Mouse (Mus musculus): Measurements from ENCODE around the gene Erg28. TPM values are rescaled to one million over a fixed set of nuclear protein-coding genes. Genes with fewer than 3 reads are reported as not detected.

Gene Erg28
- polyA plus RNA-seq, 1 experiment from 2014 or later = 94.5 TPM

GRCm38 (mm10) chr12:85830691-85831090, 6.3 kb upstream of the Erg28 start:
- Histone ChIP-seq H3K9ac (ENCODE audit: low read depth, low read length) (no peak overlapping the region), H3K4me2 (no peak overlapping the region), H3K4me3 (ENCODE audit: low read depth, low read length) (no peak overlapping the region), H3K9me3 (replicated peaks; ENCODE audit: control insufficient read depth, low read length) (no peaks in the 10 kb centered on the region), H3K36me3 (ENCODE audit: control insufficient read depth, insufficient read depth, low read length) (no peaks in the 10 kb centered on the region; the same call in 1 of the 2 replicates), H3K4me1 (ENCODE audit: control insufficient read depth, insufficient read depth, low read length) (no peaks in the 10 kb centered on the region), H3K27me3 (ENCODE audit: control insufficient read depth, insufficient read depth, low read length) (no peaks in the 10 kb centered on the region), H3K27ac (ENCODE audit: low read depth, low read length) (no peak overlapping the region)
- 89% methylated on average over 3 of the region's 3 CpGs for WGBS (ENCODE audit: insufficient replicate concordance)
- ATAC-seq (replicated peaks; ENCODE audit: insufficient number of reproducible peaks, low FRiP score, low TSS enrichment) = no peak

DNA sequence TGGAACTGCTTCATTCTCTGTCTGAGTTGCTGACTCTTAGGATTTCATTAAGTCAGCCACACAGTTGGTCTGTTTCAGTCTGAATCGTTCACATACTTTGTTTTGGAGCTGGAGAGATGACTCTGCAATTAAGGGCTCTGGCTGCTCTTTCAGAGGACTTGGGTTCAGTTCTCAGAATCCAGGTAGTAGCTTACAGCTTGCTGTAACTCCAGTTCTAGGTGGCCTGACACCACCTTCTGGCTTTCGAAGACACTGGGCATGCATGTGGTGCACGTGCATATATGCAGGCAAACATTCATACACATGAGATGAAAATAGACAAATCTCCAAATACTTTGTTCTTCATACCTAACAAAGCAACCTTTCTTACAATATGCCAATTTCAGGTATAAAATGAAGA, 5.5 kb upstream of the Erg28 start:
- H3K27me3 ChIP-seq (ENCODE audit: control insufficient read depth, insufficient read depth, low read length) = no peaks in the 10 kb centered on the region
- no peaks in the 10 kb centered on the region for H3K4me1 ChIP-seq (ENCODE audit: control insufficient read depth, insufficient read depth, low read length)
- H3K4me3 ChIP-seq (ENCODE audit: low read depth, low read length) = no peak overlapping the region
- WGBS (ENCODE audit: insufficient replicate concordance) = 89% methylated on average over 3 of the region's 3 CpGs
- no peak overlapping the region for H3K27ac ChIP-seq (ENCODE audit: low read depth, low read length)
- H3K36me3 ChIP-seq (ENCODE audit: control insufficient read depth, insufficient read depth, low read length) = no peaks in the 10 kb centered on the region; the same call in 1 of the 2 replicates
- no peaks in the 10 kb centered on the region for H3K9me3 ChIP-seq (replicated peaks; ENCODE audit: control insufficient read depth, low read length)
- ATAC-seq (replicated peaks; ENCODE audit: insufficient number of reproducible peaks, low FRiP score, low TSS enrichment) = no peak
- H3K4me2 ChIP-seq = no peak overlapping the region
- H3K9ac ChIP-seq (ENCODE audit: low read depth, low read length) = no peak overlapping the region

- Histone ChIP-seq H3K4me3 (ENCODE audit: low read depth, low read length) (no peak overlapping the region), H3K9ac (ENCODE audit: low read depth, low read length) (no peak overlapping the region), H3K36me3 (ENCODE audit: control insufficient read depth, insufficient read depth, low read length) (no peaks in the 10 kb centered on the region; the same call in 1 of the 2 replicates), H3K9me3 (replicated peaks; ENCODE audit: control insufficient read depth, low read length) (no peaks in the 10 kb centered on the region), H3K4me1 (ENCODE audit: control insufficient read depth, insufficient read depth, low read length) (peaks cover 2% of the 10 kb centered on the region), H3K27me3 (ENCODE audit: control insufficient read depth, insufficient read depth, low read length) (no peaks in the 10 kb centered on the region), H3K27ac (ENCODE audit: low read depth, low read length) (no peak overlapping the region), H3K4me2 (no peak overlapping the region)
- ATAC-seq (replicated peaks; ENCODE audit: insufficient number of reproducible peaks, low FRiP score, low TSS enrichment) = no peak
- WGBS (ENCODE audit: insufficient replicate concordance) = 93% methylated on average over 3 of the region's 3 CpGs
Measured at GRCm38 (mm10) chr12:85828856-85829255, 4.5 kb upstream of the Erg28 start.

- no peak overlapping the region for H3K9ac ChIP-seq (ENCODE audit: low read depth, low read length)
- H3K9me3 ChIP-seq (replicated peaks; ENCODE audit: control insufficient read depth, low read length) = no peaks in the 10 kb centered on the region
- H3K27me3 ChIP-seq (ENCODE audit: control insufficient read depth, insufficient read depth, low read length) = no peaks in the 10 kb centered on the region
- H3K27ac ChIP-seq (ENCODE audit: low read depth, low read length) = no peak overlapping the region
- 72% methylated on average over 2 of the region's 2 CpGs for WGBS (ENCODE audit: insufficient replicate concordance)
- no peak for ATAC-seq (replicated peaks; ENCODE audit: insufficient number of reproducible peaks, low FRiP score, low TSS enrichment)
- H3K4me1 ChIP-seq (ENCODE audit: control insufficient read depth, insufficient read depth, low read length) = peaks cover 8% of the 10 kb centered on the region
- H3K4me2 ChIP-seq = peak overlapping the region; percentile 93
- H3K36me3 ChIP-seq (ENCODE audit: control insufficient read depth, insufficient read depth, low read length) = no peaks in the 10 kb centered on the region
- H3K4me3 ChIP-seq (ENCODE audit: low read depth, low read length) = peak overlapping the region; percentile 68
Measured at GRCm38 (mm10) chr12:85825822-85826221, 1.5 kb upstream of the Erg28 start.

DNA sequence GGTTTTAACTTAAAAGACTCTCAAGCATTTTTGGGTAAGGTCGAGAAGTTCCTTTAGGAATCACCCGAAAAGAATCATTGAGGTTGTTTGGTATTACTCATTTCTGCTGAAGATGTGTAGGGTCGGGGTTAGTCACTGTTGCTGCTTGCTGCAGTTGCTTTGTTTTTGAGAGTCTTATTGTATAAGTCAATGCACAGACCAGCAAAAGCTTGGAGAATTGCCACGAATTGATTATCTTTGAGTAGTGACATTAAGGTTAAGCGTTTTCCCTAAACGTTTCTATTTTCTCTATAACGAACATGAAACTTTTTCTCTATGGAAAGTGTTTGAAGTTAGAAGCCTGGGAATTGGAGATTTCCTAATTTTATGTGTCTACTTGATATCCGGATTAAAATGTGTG, 1.0 kb upstream of the Erg28 start:
- Histone ChIP-seq H3K36me3 (ENCODE audit: control insufficient read depth, insufficient read depth, low read length) (no peaks in the 10 kb centered on the region), H3K27ac (ENCODE audit: low read depth, low read length) (peak overlapping the region; percentile 98)
- no peak for ATAC-seq (replicated peaks; ENCODE audit: insufficient number of reproducible peaks, low FRiP score, low TSS enrichment)

GRCm38 (mm10) chr12:85822051-85822450, 2.3 kb downstream of the Erg28 start:
- Histone ChIP-seq H3K9ac (ENCODE audit: low read depth, low read length) (no peak overlapping the region), H3K27me3 (ENCODE audit: control insufficient read depth, insufficient read depth, low read length) (no peaks in the 10 kb centered on the region), H3K9me3 (replicated peaks; ENCODE audit: control insufficient read depth, low read length) (no peaks in the 10 kb centered on the region), H3K27ac (ENCODE audit: low read depth, low read length) (no peak overlapping the region), H3K4me3 (ENCODE audit: low read depth, low read length) (no peak overlapping the region), H3K4me1 (ENCODE audit: control insufficient read depth, insufficient read depth, low read length) (peaks cover 23% of the 10 kb centered on the region), H3K4me2 (no peak overlapping the region), H3K36me3 (ENCODE audit: control insufficient read depth, insufficient read depth, low read length) (0 out of 2 replicates have a peak, but pooled peaks cover 2% of the 10 kb centered on the region)
- 80% methylated on average over 9 of the region's 9 CpGs for WGBS (ENCODE audit: insufficient replicate concordance)
- no peak for ATAC-seq (replicated peaks; ENCODE audit: insufficient number of reproducible peaks, low FRiP score, low TSS enrichment)

More for the DNA sequence above, 1.0 kb upstream of the Erg28 start:
- Histone ChIP-seq H3K9me3 (replicated peaks; ENCODE audit: control insufficient read depth, low read length) (no peaks in the 10 kb centered on the region), H3K9ac (ENCODE audit: low read depth, low read length) (peak overlapping the region; percentile 80), H3K4me1 (ENCODE audit: control insufficient read depth, insufficient read depth, low read length) (peaks cover 8% of the 10 kb centered on the region), H3K4me2 (peak overlapping the region; percentile 93), H3K27me3 (ENCODE audit: control insufficient read depth, insufficient read depth, low read length) (no peaks in the 10 kb centered on the region), H3K4me3 (ENCODE audit: low read depth, low read length) (peak overlapping the region; percentile 68)
- 10% methylated on average over 8 of the region's 8 CpGs for WGBS (ENCODE audit: insufficient replicate concordance)

GRCm38 (mm10) chr12:85813599-85813998, 10.8 kb downstream of the Erg28 start:
- Histone ChIP-seq H3K4me1 (ENCODE audit: control insufficient read depth, insufficient read depth, low read length) (peaks cover 20% of the 10 kb centered on the region), H3K27ac (ENCODE audit: low read depth, low read length) (0 out of 2 replicates have a peak overlapping the region, but pooled peaks have one; percentile 12), H3K9ac (ENCODE audit: low read depth, low read length) (no peak overlapping the region), H3K9me3 (replicated peaks; ENCODE audit: control insufficient read depth, low read length) (no peaks in the 10 kb centered on the region), H3K4me2 (no peak overlapping the region), H3K27me3 (ENCODE audit: control insufficient read depth, insufficient read depth, low read length) (no peaks in the 10 kb centered on the region), H3K36me3 (ENCODE audit: control insufficient read depth, insufficient read depth, low read length) (peaks cover 14% of the 10 kb centered on the region; the same call in 1 of the 2 replicates), H3K4me3 (ENCODE audit: low read depth, low read length) (no peak overlapping the region)
- WGBS (ENCODE audit: insufficient replicate concordance) = 63% methylated on average over 2 of the region's 2 CpGs
- 0 out of 2 replicates have a peak, but pooled peaks have one; percentile 43 for ATAC-seq (replicated peaks; ENCODE audit: insufficient number of reproducible peaks, low FRiP score, low TSS enrichment)

- Histone ChIP-seq H3K9me3 (replicated peaks; ENCODE audit: control insufficient read depth, low read length) (no peaks in the 10 kb centered on the region), H3K36me3 (ENCODE audit: control insufficient read depth, insufficient read depth, low read length) (peaks cover 12% of the 10 kb centered on the region; the same call in 1 of the 2 replicates), H3K4me3 (ENCODE audit: low read depth, low read length) (no peak overlapping the region), H3K4me1 (ENCODE audit: control insufficient read depth, insufficient read depth, low read length) (peaks cover 20% of the 10 kb centered on the region), H3K4me2 (no peak overlapping the region), H3K9ac (ENCODE audit: low read depth, low read length) (no peak overlapping the region), H3K27ac (ENCODE audit: low read depth, low read length) (no peak overlapping the region), H3K27me3 (ENCODE audit: control insufficient read depth, insufficient read depth, low read length) (no peaks in the 10 kb centered on the region)
- ATAC-seq (replicated peaks; ENCODE audit: insufficient number of reproducible peaks, low FRiP score, low TSS enrichment) = no peak
- WGBS (ENCODE audit: insufficient replicate concordance) = 93% methylated on average over 4 of the region's 4 CpGs
Measured at GRCm38 (mm10) chr12:85811676-85812075, 12.7 kb downstream of the Erg28 start.

DNA sequence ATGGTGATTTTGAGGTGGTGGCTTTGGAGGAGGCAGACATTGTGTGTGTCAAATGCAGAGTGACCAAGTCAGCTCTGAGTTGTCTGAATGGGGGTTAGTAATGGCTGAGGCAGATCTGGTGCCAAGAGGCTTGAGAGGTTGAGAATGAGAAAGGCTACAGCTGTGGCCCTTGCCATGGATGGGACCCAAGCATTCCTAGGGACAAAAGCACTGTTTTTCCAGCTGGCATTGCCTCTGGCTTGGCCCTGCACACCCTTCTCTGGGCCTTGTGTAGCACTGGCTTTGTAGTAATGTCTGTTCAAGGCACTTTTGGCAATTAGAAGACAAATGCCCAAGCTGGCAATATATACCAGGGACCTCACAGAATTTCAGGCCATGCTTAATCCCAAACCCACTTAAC, 13.4 kb downstream of the Erg28 start:
- Histone ChIP-seq H3K4me3 (ENCODE audit: low read depth, low read length) (no peak overlapping the region), H3K27me3 (ENCODE audit: control insufficient read depth, insufficient read depth, low read length) (no peaks in the 10 kb centered on the region), H3K27ac (ENCODE audit: low read depth, low read length) (no peak overlapping the region), H3K9me3 (replicated peaks; ENCODE audit: control insufficient read depth, low read length) (no peaks in the 10 kb centered on the region), H3K9ac (ENCODE audit: low read depth, low read length) (no peak overlapping the region), H3K4me2 (no peak overlapping the region), H3K4me1 (ENCODE audit: control insufficient read depth, insufficient read depth, low read length) (peaks cover 20% of the 10 kb centered on the region), H3K36me3 (ENCODE audit: control insufficient read depth, insufficient read depth, low read length) (peaks cover 12% of the 10 kb centered on the region; the same call in 1 of the 2 replicates)
- no peak for ATAC-seq (replicated peaks; ENCODE audit: insufficient number of reproducible peaks, low FRiP score, low TSS enrichment)

Data from heart, embryonic 11.5 days (tissue).